Mouse (Mus musculus) hindbrain, embryonic 16.5 days (tissue): Measurements from ENCODE around the gene Farsb. TPM values are rescaled to one million over a fixed set of nuclear protein-coding genes. Genes with fewer than 3 reads are reported as not detected.

Experiments used
- ATAC-seq: fragments of 200-750 bp; cut with Nextera tagmentation; 2 replicates; pipeline ENCODE4 v1.8.0; 2017; ENCODE audit warnings: moderate TSS enrichment, moderate library complexity
- H3K27ac ChIP-seq: fragments of 300-500 bp; sonication (generic); 2 replicates; pipeline ENCODE4 v1.5.1; 2014; ENCODE audit warnings: low read depth, mild to moderate bottlenecking, control low read depth, low read length, moderate library complexity
- H3K27me3 ChIP-seq: fragments of 300-500 bp; sonication (generic); replicated peaks from 2 replicates; pipeline ENCODE4 v1.6.1; 2014; ENCODE audit warnings: low read length; ENCODE audit not compliant: control insufficient read depth, insufficient read depth
- H3K36me3 ChIP-seq: fragments of 300-500 bp; sonication (generic); 2 replicates; pipeline ENCODE4 v1.6.1; 2014; ENCODE audit warnings: mild to moderate bottlenecking, low read length, moderate library complexity, mixed read lengths; ENCODE audit not compliant: control insufficient read depth, insufficient read depth
- H3K4me1 ChIP-seq: fragments of 300-500 bp; sonication (generic); 2 replicates; pipeline ENCODE4 v1.6.1; 2014; ENCODE audit warnings: low read depth, low read length; ENCODE audit not compliant: control insufficient read depth, insufficient read depth
- H3K4me2 ChIP-seq: fragments of 300-500 bp; sonication (generic); 2 replicates; pipeline ENCODE4 v1.6.1; 2014; ENCODE audit warnings: mild to moderate bottlenecking, low read length, control low read depth, moderate library complexity
- H3K4me3 ChIP-seq: fragments of 300-500 bp; sonication (generic); 2 replicates; pipeline ENCODE4 v1.5.1; 2014; ENCODE audit warnings: mild to moderate bottlenecking, low read length, control low read depth, moderate library complexity
- H3K9ac ChIP-seq: fragments of 300-500 bp; sonication (generic); 2 replicates; pipeline ENCODE4 v1.6.1; 2014; ENCODE audit warnings: low read depth, mild to moderate bottlenecking, control low read depth, low read length, moderate library complexity
- H3K9me3 ChIP-seq: fragments of 300-500 bp; sonication (generic); 2 replicates; pipeline ENCODE4 v1.6.1; 2014; ENCODE audit warnings: mild to moderate bottlenecking, low read length, moderate library complexity; ENCODE audit not compliant: control insufficient read depth
- WGBS: fragments of 180-500 bp; shearing (Covaris S2); extraction: QIAGEN DNeasy Blood & Tissue Kit; methylation state at CpG from one replicate; pipeline ENCODE4 v1.1.7; 2014; 5-methylcytosine and 5-hydroxymethylcytosine counted together
- polyA plus RNA-seq: library from polyadenylated mRNA; unstranded; fragments of >200 nt; fragmentation: Nextera tagmentation; extraction: Ambion mirVana; gene quantifications from 2 replicates; pipeline ENCODE4 v1.2.1, GENCODE M21; 2015

Gene Farsb
- polyA plus RNA-seq, 1 experiment from 2014 or later = 161 TPM

GRCm38 (mm10) chr1:78433472-78433871 is 55.2 kb downstream of the Farsb start:
- Histone ChIP-seq H3K9me3 (no peaks in the 10 kb centered on the region), H3K27ac (no peak overlapping the region), H3K4me2 (no peak overlapping the region), H3K4me3 (no peak overlapping the region), H3K9ac (no peak overlapping the region), H3K4me1 (peaks cover 3% of the 10 kb centered on the region), H3K27me3 (no peaks in the 10 kb centered on the region), H3K36me3 (0 out of 2 replicates have a peak, but pooled peaks cover 2% of the 10 kb centered on the region)
- WGBS = 94% methylated on average over 9 of the region's 9 CpGs
- no peak for ATAC-seq

GRCm38 (mm10) chr1:78428851-78429250 is 59.8 kb downstream of the Farsb start:
- Histone ChIP-seq H3K9me3 (no peaks in the 10 kb centered on the region), H3K36me3 (0 out of 2 replicates have a peak, but pooled peaks cover 2% of the 10 kb centered on the region), H3K9ac (no peak overlapping the region), H3K4me1 (peaks cover 3% of the 10 kb centered on the region), H3K4me2 (no peak overlapping the region), H3K27ac (no peak overlapping the region), H3K4me3 (no peak overlapping the region), H3K27me3 (no peaks in the 10 kb centered on the region)
- 36% methylated on average over 11 of the region's 11 CpGs for WGBS
- no peak for ATAC-seq

GRCm38 (mm10) chr1:78426841-78427240 is 61.9 kb downstream of the Farsb start:
- no peaks in the 10 kb centered on the region for H3K27me3 ChIP-seq
- 64% methylated on average over 3 of the region's 3 CpGs for WGBS
- H3K36me3 ChIP-seq = 0 out of 2 replicates have a peak, but pooled peaks cover 2% of the 10 kb centered on the region
- ATAC-seq = no peak
- H3K27ac ChIP-seq = no peak overlapping the region
- H3K4me3 ChIP-seq = no peak overlapping the region
- H3K4me2 ChIP-seq = no peak overlapping the region
- no peak overlapping the region for H3K9ac ChIP-seq
- peaks cover 3% of the 10 kb centered on the region for H3K4me1 ChIP-seq
- no peaks in the 10 kb centered on the region for H3K9me3 ChIP-seq

GRCm38 (mm10) chr1:78425793-78426700 is 62.6 kb downstream of the Farsb start:
- H3K36me3 ChIP-seq = no peaks in the 10 kb centered on the region
- 81% methylated on average over 7 of the region's 7 CpGs for WGBS
- H3K4me1 ChIP-seq = peaks cover 3% of the 10 kb centered on the region
- no peaks in the 10 kb centered on the region for H3K27me3 ChIP-seq
- ATAC-seq = peak; percentile 37; the same call in 1 of the 2 replicates
- peak overlapping the region; percentile 40; the same call in 1 of the 2 replicates for H3K27ac ChIP-seq
- no peak overlapping the region for H3K4me2 ChIP-seq
- H3K9me3 ChIP-seq = no peaks in the 10 kb centered on the region
- no peak overlapping the region for H3K4me3 ChIP-seq
- H3K9ac ChIP-seq = no peak overlapping the region

GRCm38 (mm10) chr1:78425309-78425708 is 63.4 kb downstream of the Farsb start:
- no peak overlapping the region for H3K4me2 ChIP-seq
- no peaks in the 10 kb centered on the region for H3K9me3 ChIP-seq
- no peaks in the 10 kb centered on the region for H3K36me3 ChIP-seq
- H3K27ac ChIP-seq = peak overlapping the region; percentile 40; the same call in 1 of the 2 replicates
- H3K27me3 ChIP-seq = no peaks in the 10 kb centered on the region
- peaks cover 3% of the 10 kb centered on the region for H3K4me1 ChIP-seq
- WGBS = 90% methylated on average over 7 of the region's 7 CpGs
- no peak for ATAC-seq
- H3K9ac ChIP-seq = no peak overlapping the region
- no peak overlapping the region for H3K4me3 ChIP-seq

- H3K27ac ChIP-seq = no peak overlapping the region
- H3K27me3 ChIP-seq = no peaks in the 10 kb centered on the region
- H3K9ac ChIP-seq = no peak overlapping the region
- 98% methylated on average over 4 of the region's 4 CpGs for WGBS
- H3K36me3 ChIP-seq = no peaks in the 10 kb centered on the region
- H3K9me3 ChIP-seq = no peaks in the 10 kb centered on the region
- H3K4me3 ChIP-seq = no peak overlapping the region
- no peak for ATAC-seq
- no peak overlapping the region for H3K4me2 ChIP-seq
- peaks cover 3% of the 10 kb centered on the region for H3K4me1 ChIP-seq
Measured at GRCm38 (mm10) chr1:78424848-78425247, 63.8 kb downstream of the Farsb start.

- Histone ChIP-seq H3K4me1 (no peaks in the 10 kb centered on the region; the same call in 1 of the 2 replicates), H3K36me3 (no peaks in the 10 kb centered on the region), H3K4me3 (no peak overlapping the region), H3K27ac (no peak overlapping the region), H3K9ac (no peak overlapping the region), H3K9me3 (no peaks in the 10 kb centered on the region), H3K4me2 (no peak overlapping the region), H3K27me3 (no peaks in the 10 kb centered on the region)
- ATAC-seq = no peak
- 39% methylated on average over 2 of the region's 2 CpGs for WGBS
Measured at GRCm38 (mm10) chr1:78422576-78422975, 66.1 kb downstream of the Farsb start.

- no peaks in the 10 kb centered on the region; the same call in 1 of the 2 replicates for H3K4me1 ChIP-seq
- no peaks in the 10 kb centered on the region for H3K9me3 ChIP-seq
- H3K27me3 ChIP-seq = no peaks in the 10 kb centered on the region
- WGBS = 82% methylated on average over 5 of the region's 5 CpGs
- no peaks in the 10 kb centered on the region for H3K36me3 ChIP-seq
- no peak overlapping the region for H3K9ac ChIP-seq
- no peak overlapping the region for H3K4me3 ChIP-seq
- no peak overlapping the region for H3K27ac ChIP-seq
- no peak for ATAC-seq
- H3K4me2 ChIP-seq = no peak overlapping the region
Measured at GRCm38 (mm10) chr1:78421749-78422148, 66.9 kb downstream of the Farsb start.

GRCm38 (mm10) chr1:78420271-78420670 is 68.4 kb downstream of the Farsb start:
- H3K9me3 ChIP-seq = no peaks in the 10 kb centered on the region
- H3K9ac ChIP-seq = no peak overlapping the region
- 91% methylated on average over 6 of the region's 6 CpGs for WGBS
- no peak overlapping the region for H3K4me3 ChIP-seq
- no peak for ATAC-seq
- no peaks in the 10 kb centered on the region for H3K36me3 ChIP-seq
- no peak overlapping the region for H3K27ac ChIP-seq
- H3K4me1 ChIP-seq = no peaks in the 10 kb centered on the region
- no peaks in the 10 kb centered on the region for H3K27me3 ChIP-seq
- H3K4me2 ChIP-seq = no peak overlapping the region
